Mouse (Mus musculus) liver, embryonic 15.5 days (tissue): ENCODE results near the gene Sh3bp5. TPM values are rescaled to one million over a fixed set of nuclear protein-coding genes. Genes with fewer than 3 reads are reported as not detected.

Source experiments
- ATAC-seq: fragments of 200-750 bp; cut with Nextera tagmentation; 2 replicates; pipeline ENCODE4 v1.8.0; 2017; ENCODE audit warnings: moderate number of reproducible peaks, mild to moderate bottlenecking, moderate library complexity; ENCODE audit not compliant: insufficient read depth
- H3K27ac ChIP-seq: fragments of 300-500 bp; sonication (generic); replicated peaks from 2 replicates; pipeline ENCODE4 v1.5.1; 2015; ENCODE audit warnings: mild to moderate bottlenecking, inconsistent platforms
- H3K27me3 ChIP-seq: fragments of 300-500 bp; sonication (generic); 2 replicates; pipeline ENCODE4 v1.6.1; 2015; ENCODE audit warnings: mild to moderate bottlenecking, inconsistent platforms
- H3K36me3 ChIP-seq: fragments of 300-500 bp; sonication (generic); replicated peaks from 2 replicates; pipeline ENCODE4 v1.6.1; 2015; ENCODE audit warnings: moderate library complexity, mild to moderate bottlenecking, inconsistent platforms
- H3K4me1 ChIP-seq: fragments of 300-500 bp; sonication (generic); replicated peaks from 2 replicates; pipeline ENCODE4 v1.6.1; 2015; ENCODE audit warnings: inconsistent platforms
- H3K4me2 ChIP-seq: fragments of 300-500 bp; sonication (generic); 2 replicates; pipeline ENCODE4 v1.6.1; 2015; ENCODE audit warnings: moderate library complexity, mild to moderate bottlenecking, inconsistent platforms
- H3K4me3 ChIP-seq: fragments of 300-500 bp; sonication (generic); replicated peaks from 2 replicates; pipeline ENCODE4 v1.5.1; 2015; ENCODE audit warnings: mild to moderate bottlenecking, inconsistent platforms
- H3K9ac ChIP-seq: fragments of 300-500 bp; sonication (generic); 2 replicates; pipeline ENCODE4 v1.6.1; 2015; ENCODE audit warnings: moderate library complexity, mild to moderate bottlenecking, inconsistent platforms
- H3K9me3 ChIP-seq: fragments of 300-500 bp; sonication (generic); replicated peaks from 2 replicates; pipeline ENCODE4 v1.6.1; 2016; ENCODE audit warnings: inconsistent platforms
- WGBS: fragments of 180-500 bp; shearing (Covaris S2); methylation state at CpG from one replicate; pipeline ENCODE4 v1.1.7; 2015; ENCODE audit warnings: mixed read lengths; ENCODE audit not compliant: insufficient replicate concordance; 5-methylcytosine and 5-hydroxymethylcytosine counted together
- polyA plus RNA-seq: library from polyadenylated mRNA; unstranded; fragments of >200 nt; fragmentation: Nextera tagmentation; extraction: Ambion mirVana; gene quantifications from 2 replicates; pipeline ENCODE4 v1.2.1, GENCODE M21; 2015

Sh3bp5 gene
- polyA plus RNA-seq, 1 experiment from 2014 or later = 16.9 TPM

GRCm38 (mm10) chr14:31399271-31399670 lies 36.6 kb downstream of the Sh3bp5 start:
- H3K4me2 ChIP-seq = no peak overlapping the region
- no peak for ATAC-seq
- H3K27ac ChIP-seq = no peak overlapping the region
- no peak overlapping the region for H3K9ac ChIP-seq
- 67% methylated on average over 3 of the region's 3 CpGs for WGBS
- no peaks in the 10 kb centered on the region for H3K27me3 ChIP-seq
- 0 out of 2 replicates have a peak, but pooled peaks cover 5% of the 10 kb centered on the region for H3K9me3 ChIP-seq
- H3K4me1 ChIP-seq = peaks cover 59% of the 10 kb centered on the region
- H3K36me3 ChIP-seq = peaks cover 12% of the 10 kb centered on the region
- H3K4me3 ChIP-seq = no peak overlapping the region

- H3K4me3 ChIP-seq = no peak overlapping the region
- 80% methylated on average over 11 of the region's 11 CpGs for WGBS
- no peaks in the 10 kb centered on the region for H3K27me3 ChIP-seq
- 0 out of 2 replicates have a peak, but pooled peaks cover 5% of the 10 kb centered on the region for H3K9me3 ChIP-seq
- H3K9ac ChIP-seq = no peak overlapping the region
- H3K27ac ChIP-seq = no peak overlapping the region
- no peak for ATAC-seq
- H3K4me1 ChIP-seq = peaks cover 55% of the 10 kb centered on the region
- peaks cover 12% of the 10 kb centered on the region for H3K36me3 ChIP-seq
- H3K4me2 ChIP-seq = no peak overlapping the region
These were observed 37.1 kb downstream of the Sh3bp5 start for GRCm38 (mm10) chr14:31398819-31399218.

- ATAC-seq = peak; percentile 51
- Histone ChIP-seq H3K9ac (no peak overlapping the region), H3K27me3 (no peaks in the 10 kb centered on the region; the same call in 1 of the 2 replicates), H3K4me3 (no peak overlapping the region), H3K9me3 (0 out of 2 replicates have a peak, but pooled peaks cover 5% of the 10 kb centered on the region), H3K4me2 (no peak overlapping the region), H3K27ac (peak overlapping the region; percentile 31), H3K4me1 (peaks cover 51% of the 10 kb centered on the region), H3K36me3 (peaks cover 12% of the 10 kb centered on the region)
- 67% methylated on average over 9 of the region's 9 CpGs for WGBS
These were observed 37.9 kb downstream of the Sh3bp5 start for GRCm38 (mm10) chr14:31397791-31398595.

- no peak overlapping the region for H3K9ac ChIP-seq
- WGBS = 70% methylated on average over 12 of the region's 12 CpGs
- no peak overlapping the region for H3K4me2 ChIP-seq
- no peaks in the 10 kb centered on the region; the same call in 1 of the 2 replicates for H3K27me3 ChIP-seq
- H3K4me1 ChIP-seq = peaks cover 49% of the 10 kb centered on the region
- peaks cover 12% of the 10 kb centered on the region for H3K36me3 ChIP-seq
- H3K4me3 ChIP-seq = no peak overlapping the region
- peak overlapping the region; percentile 31 for H3K27ac ChIP-seq
- H3K9me3 ChIP-seq = 0 out of 2 replicates have a peak, but pooled peaks cover 5% of the 10 kb centered on the region
- no peak for ATAC-seq
These were observed 38.5 kb downstream of the Sh3bp5 start for GRCm38 (mm10) chr14:31397353-31397752.

GRCm38 (mm10) chr14:31396428-31396827 lies 39.5 kb downstream of the Sh3bp5 start:
- Histone ChIP-seq H3K27ac (no peak overlapping the region), H3K27me3 (no peaks in the 10 kb centered on the region; the same call in 1 of the 2 replicates), H3K4me3 (no peak overlapping the region), H3K9me3 (0 out of 2 replicates have a peak, but pooled peaks cover 5% of the 10 kb centered on the region), H3K4me1 (peaks cover 44% of the 10 kb centered on the region), H3K9ac (no peak overlapping the region), H3K4me2 (no peak overlapping the region), H3K36me3 (peaks cover 12% of the 10 kb centered on the region)
- no peak for ATAC-seq
- WGBS = 61% methylated on average over 2 of the region's 2 CpGs

- ATAC-seq = no peak
- Histone ChIP-seq H3K9ac (no peak overlapping the region), H3K9me3 (0 out of 2 replicates have a peak, but pooled peaks cover 5% of the 10 kb centered on the region), H3K4me3 (no peak overlapping the region), H3K4me1 (peaks cover 36% of the 10 kb centered on the region), H3K36me3 (peaks cover 12% of the 10 kb centered on the region), H3K27me3 (no peaks in the 10 kb centered on the region; the same call in 1 of the 2 replicates), H3K4me2 (no peak overlapping the region), H3K27ac (no peak overlapping the region)
- 78% methylated on average over 7 of the region's 7 CpGs for WGBS
These were observed 40.2 kb downstream of the Sh3bp5 start for GRCm38 (mm10) chr14:31395629-31396199.

- H3K9ac ChIP-seq = no peak overlapping the region
- H3K4me2 ChIP-seq = no peak overlapping the region
- peaks cover 32% of the 10 kb centered on the region for H3K4me1 ChIP-seq
- no peaks in the 10 kb centered on the region; the same call in 1 of the 2 replicates for H3K27me3 ChIP-seq
- no peak overlapping the region for H3K27ac ChIP-seq
- no peak for ATAC-seq
- peaks cover 12% of the 10 kb centered on the region for H3K36me3 ChIP-seq
- 0 out of 2 replicates have a peak, but pooled peaks cover 5% of the 10 kb centered on the region for H3K9me3 ChIP-seq
- 79% methylated on average over 9 of the region's 9 CpGs for WGBS
- H3K4me3 ChIP-seq = no peak overlapping the region
These were observed 40.9 kb downstream of the Sh3bp5 start for GRCm38 (mm10) chr14:31394822-31395532.

- Histone ChIP-seq H3K27me3 (no peaks in the 10 kb centered on the region; the same call in 1 of the 2 replicates), H3K36me3 (peaks cover 12% of the 10 kb centered on the region), H3K4me1 (peaks cover 37% of the 10 kb centered on the region), H3K4me2 (no peak overlapping the region), H3K27ac (no peak overlapping the region), H3K4me3 (no peak overlapping the region), H3K9me3 (0 out of 2 replicates have a peak, but pooled peaks cover 5% of the 10 kb centered on the region), H3K9ac (no peak overlapping the region)
- no peak for ATAC-seq
- WGBS = 76% methylated on average over 7 of the region's 7 CpGs
These were observed 41.8 kb downstream of the Sh3bp5 start for GRCm38 (mm10) chr14:31393936-31394630.

GRCm38 (mm10) chr14:31393546-31393890 lies 42.4 kb downstream of the Sh3bp5 start:
- WGBS = 63% methylated on average over 3 of the region's 3 CpGs
- no peak overlapping the region for H3K4me2 ChIP-seq
- ATAC-seq = no peak
- H3K9me3 ChIP-seq = 0 out of 2 replicates have a peak, but pooled peaks cover 5% of the 10 kb centered on the region
- no peaks in the 10 kb centered on the region; the same call in 1 of the 2 replicates for H3K27me3 ChIP-seq
- H3K4me3 ChIP-seq = no peak overlapping the region
- no peak overlapping the region for H3K9ac ChIP-seq
- peaks cover 33% of the 10 kb centered on the region for H3K4me1 ChIP-seq
- H3K36me3 ChIP-seq = peaks cover 12% of the 10 kb centered on the region
- H3K27ac ChIP-seq = 0 out of 2 replicates have a peak overlapping the region, but pooled peaks have one; percentile 41

- peaks cover 12% of the 10 kb centered on the region for H3K36me3 ChIP-seq
- H3K4me3 ChIP-seq = no peak overlapping the region
- H3K9ac ChIP-seq = no peak overlapping the region
- peak overlapping the region; percentile 41; the same call in 1 of the 2 replicates for H3K27ac ChIP-seq
- H3K27me3 ChIP-seq = no peaks in the 10 kb centered on the region; the same call in 1 of the 2 replicates
- peak; percentile 7; the same call in 1 of the 2 replicates for ATAC-seq
- WGBS = 29% methylated on average over 8 of the region's 8 CpGs
- H3K4me2 ChIP-seq = no peak overlapping the region
- peaks cover 28% of the 10 kb centered on the region for H3K4me1 ChIP-seq
- H3K9me3 ChIP-seq = 0 out of 2 replicates have a peak, but pooled peaks cover 5% of the 10 kb centered on the region
These were observed 42.9 kb downstream of the Sh3bp5 start for GRCm38 (mm10) chr14:31392873-31393545.
